Mouse (Mus musculus) forebrain, embryonic 11.5 days (tissue): Measurements from ENCODE around the gene Gm960. TPM values are rescaled to one million over a fixed set of nuclear protein-coding genes. Genes with fewer than 3 reads are reported as not detected.

Experiments used
- ATAC-seq: fragments of 200-750 bp; cut with Nextera tagmentation; replicated peaks from 2 replicates; pipeline ENCODE4 v1.8.0; 2017; ENCODE audit warnings: moderate TSS enrichment; ENCODE audit not compliant: low FRiP score
- DNase-seq: peaks from one replicate; pipeline ENCODE4 v3.0.0-alpha.2; 2017; ENCODE audit warnings: low spot score
- H3K27ac ChIP-seq: fragments of 300-500 bp; sonication (generic); 2 replicates; pipeline ENCODE4 v1.5.1; 2014; ENCODE audit warnings: low read depth, low read length
- H3K27me3 ChIP-seq: fragments of 300-500 bp; sonication (generic); 2 replicates; pipeline ENCODE4 v1.6.1; 2014; ENCODE audit warnings: mild to moderate bottlenecking, low read length, mixed read lengths; ENCODE audit not compliant: control insufficient read depth, insufficient read depth
- H3K36me3 ChIP-seq: fragments of 300-500 bp; sonication (generic); 2 replicates; pipeline ENCODE4 v1.6.1; 2014; ENCODE audit warnings: mild to moderate bottlenecking, low read length, moderate library complexity, mixed read lengths; ENCODE audit not compliant: control insufficient read depth, insufficient read depth
- H3K4me1 ChIP-seq: fragments of 300-500 bp; sonication (generic); replicated peaks from 2 replicates; pipeline ENCODE4 v1.6.1; 2014; ENCODE audit warnings: low read length, mixed read lengths; ENCODE audit not compliant: control insufficient read depth, insufficient read depth
- H3K4me2 ChIP-seq: fragments of 300-500 bp; sonication (generic); 2 replicates; pipeline ENCODE4 v1.6.1; 2014; ENCODE audit warnings: low read depth, mild to moderate bottlenecking, low read length, moderate library complexity, mixed read lengths; ENCODE audit not compliant: severe bottlenecking
- H3K4me3 ChIP-seq: fragments of 300-500 bp; sonication (generic); 2 replicates; pipeline ENCODE4 v1.5.1; 2014; ENCODE audit warnings: low read depth, low read length
- H3K9ac ChIP-seq: fragments of 300-500 bp; sonication (generic); 2 replicates; pipeline ENCODE4 v1.6.1; 2014; ENCODE audit warnings: low read length
- H3K9me3 ChIP-seq: fragments of 300-500 bp; sonication (generic); 2 replicates; pipeline ENCODE4 v1.6.1; 2016; ENCODE audit warnings: low read length, mixed read lengths; ENCODE audit not compliant: control insufficient read depth
- WGBS: fragments of 180-500 bp; shearing (Covaris S2); extraction: QIAGEN DNeasy Blood & Tissue Kit; methylation state at CpG from one replicate; pipeline ENCODE4 v1.1.7; 2014; 5-methylcytosine and 5-hydroxymethylcytosine counted together
- polyA plus RNA-seq: library from polyadenylated mRNA; unstranded; fragments of >200 nt; fragmentation: Nextera tagmentation; extraction: Ambion mirVana; gene quantifications from 2 replicates; pipeline ENCODE4 v1.2.1, GENCODE M21; 2014

The Gm960 gene
- polyA plus RNA-seq, 1 experiment from 2014 or later, result 4.6 TPM

- no peaks in the 10 kb centered on the region; the same call in 1 of the 2 replicates for H3K27me3 ChIP-seq
- no peak overlapping the region for H3K4me3 ChIP-seq
- H3K4me1 ChIP-seq, result peaks cover 8% of the 10 kb centered on the region; the same call in 1 of the 2 replicates
- no peaks in the 10 kb centered on the region for H3K9me3 ChIP-seq
- no peak overlapping the region for H3K4me2 ChIP-seq
- H3K27ac ChIP-seq, result no peak overlapping the region
- H3K9ac ChIP-seq, result no peak overlapping the region
- ATAC-seq (no peak), DNase-seq (peak; percentile 21)
- H3K36me3 ChIP-seq, result no peaks in the 10 kb centered on the region
- WGBS, result 97% methylated on average over 2 of the region's 2 CpGs
Measured at GRCm38 (mm10) chr19:4717281-4717680, 18.8 kb upstream of the Gm960 start.

- 98% methylated on average over 14 of the region's 14 CpGs for WGBS
- no peaks in the 10 kb centered on the region for H3K9me3 ChIP-seq
- H3K4me1 ChIP-seq, result peaks cover 8% of the 10 kb centered on the region; the same call in 1 of the 2 replicates
- H3K27me3 ChIP-seq, result no peaks in the 10 kb centered on the region; the same call in 1 of the 2 replicates
- H3K9ac ChIP-seq, result no peak overlapping the region
- H3K4me2 ChIP-seq, result no peak overlapping the region
- H3K4me3 ChIP-seq, result no peak overlapping the region
- H3K36me3 ChIP-seq, result no peaks in the 10 kb centered on the region
- ATAC-seq (no peak), DNase-seq (peak; percentile 50)
- no peak overlapping the region for H3K27ac ChIP-seq
Measured at GRCm38 (mm10) chr19:4716756-4717155, 18.3 kb upstream of the Gm960 start.

GRCm38 (mm10) chr19:4713886-4714285, 15.4 kb upstream of the Gm960 start:
- DNase-seq, result no peak
- Histone ChIP-seq H3K9ac (no peak overlapping the region), H3K4me2 (no peak overlapping the region), H3K4me3 (no peak overlapping the region), H3K36me3 (no peaks in the 10 kb centered on the region), H3K27ac (no peak overlapping the region), H3K27me3 (peaks cover 3% of the 10 kb centered on the region), H3K4me1 (peaks cover 5% of the 10 kb centered on the region; the same call in 1 of the 2 replicates), H3K9me3 (no peaks in the 10 kb centered on the region)
- no peak for ATAC-seq
- WGBS, result 62% methylated on average over 3 of the region's 3 CpGs

GRCm38 (mm10) chr19:4712781-4713526, 14.5 kb upstream of the Gm960 start:
- peaks cover 3% of the 10 kb centered on the region for H3K27me3 ChIP-seq
- 39% methylated on average over 13 of the region's 13 CpGs for WGBS

GRCm38 (mm10) chr19:4712156-4712780, 13.8 kb upstream of the Gm960 start:
- H3K4me3 ChIP-seq, result peak overlapping the region; percentile 75
- H3K9me3 ChIP-seq, result no peaks in the 10 kb centered on the region
- H3K27me3 ChIP-seq, result peaks cover 3% of the 10 kb centered on the region
- H3K4me1 ChIP-seq, result peaks cover 5% of the 10 kb centered on the region; the same call in 1 of the 2 replicates
- ATAC-seq (peak; percentile 36; the same call in 1 of the 2 replicates), DNase-seq (peak; percentile 79)
- no peaks in the 10 kb centered on the region for H3K36me3 ChIP-seq
- peak overlapping the region; percentile 88 for H3K9ac ChIP-seq
- peak overlapping the region; percentile 65 for H3K27ac ChIP-seq
- peak overlapping the region; percentile 92 for H3K4me2 ChIP-seq
- WGBS, result under 1% methylated on average over 57 of the region's 60 CpGs

More at GRCm38 (mm10) chr19:4712781-4713526, 14.5 kb upstream of the Gm960 start:
- peak overlapping the region; percentile 75 for H3K4me3 ChIP-seq
- H3K4me1 ChIP-seq, result peaks cover 5% of the 10 kb centered on the region; the same call in 1 of the 2 replicates
- no peak overlapping the region for H3K27ac ChIP-seq
- no peaks in the 10 kb centered on the region for H3K9me3 ChIP-seq
- H3K9ac ChIP-seq, result peak overlapping the region; percentile 88
- H3K36me3 ChIP-seq, result no peaks in the 10 kb centered on the region
- H3K4me2 ChIP-seq, result peak overlapping the region; percentile 92
- DNase-seq (no peak), ATAC-seq (no peak)

- H3K4me2 ChIP-seq, result peak overlapping the region; percentile 92
- H3K4me3 ChIP-seq, result peak overlapping the region; percentile 75
- H3K9ac ChIP-seq, result peak overlapping the region; percentile 88
- no peaks in the 10 kb centered on the region for H3K36me3 ChIP-seq
- no peaks in the 10 kb centered on the region for H3K9me3 ChIP-seq
- H3K27me3 ChIP-seq, result peaks cover 3% of the 10 kb centered on the region
- H3K27ac ChIP-seq, result peak overlapping the region; percentile 74
- WGBS, result under 1% methylated on average over 49 of the region's 65 CpGs
- H3K4me1 ChIP-seq, result peaks cover 5% of the 10 kb centered on the region; the same call in 1 of the 2 replicates
- ATAC-seq (peak; percentile 67), DNase-seq (peak; percentile 87)
Measured at GRCm38 (mm10) chr19:4711601-4712155, 13.2 kb upstream of the Gm960 start.

GRCm38 (mm10) chr19:4711098-4711600, 12.7 kb upstream of the Gm960 start, which contains the start of gene Sptbn2:
Gene Sptbn2, plus strand, starts transcription at chr19:4711167.
- DNase-seq (no peak), ATAC-seq (peak; percentile 30; the same call in 1 of the 2 replicates)
- Histone ChIP-seq H3K9me3 (no peaks in the 10 kb centered on the region), H3K4me3 (peak within 1 kb of the TSS; percentile 75), H3K9ac (peak within 1 kb of the TSS; percentile 88), H3K4me2 (peak within 1 kb of the TSS; percentile 92), H3K27ac (peak within 1 kb of the TSS; percentile 74), H3K4me1 (peaks cover 5% of the 10 kb centered on the region; the same call in 1 of the 2 replicates), H3K27me3 (peaks cover 3% of the 10 kb centered on the region), H3K36me3 (no peaks in the 10 kb centered on the region)
- 10% methylated on average over 13 of the region's 13 CpGs for WGBS

GRCm38 (mm10) chr19:4708765-4709164, 10.3 kb upstream of the Gm960 start:
- Histone ChIP-seq H3K27me3 (peaks cover 3% of the 10 kb centered on the region), H3K27ac (no peak overlapping the region), H3K4me3 (no peak overlapping the region), H3K4me2 (no peak overlapping the region), H3K4me1 (peaks cover 5% of the 10 kb centered on the region; the same call in 1 of the 2 replicates), H3K9ac (no peak overlapping the region), H3K36me3 (no peaks in the 10 kb centered on the region), H3K9me3 (no peaks in the 10 kb centered on the region)
- 86% methylated on average over 10 of the region's 10 CpGs for WGBS
- DNase-seq (no peak), ATAC-seq (no peak)
